Mouse (Mus musculus): ENCODE results near the gene Exph5. TPM values are rescaled to one million over a fixed set of nuclear protein-coding genes. Genes with fewer than 3 reads are reported as not detected.

The Exph5 gene
- polyA plus RNA-seq, 1 experiment, result not detected

DNA sequence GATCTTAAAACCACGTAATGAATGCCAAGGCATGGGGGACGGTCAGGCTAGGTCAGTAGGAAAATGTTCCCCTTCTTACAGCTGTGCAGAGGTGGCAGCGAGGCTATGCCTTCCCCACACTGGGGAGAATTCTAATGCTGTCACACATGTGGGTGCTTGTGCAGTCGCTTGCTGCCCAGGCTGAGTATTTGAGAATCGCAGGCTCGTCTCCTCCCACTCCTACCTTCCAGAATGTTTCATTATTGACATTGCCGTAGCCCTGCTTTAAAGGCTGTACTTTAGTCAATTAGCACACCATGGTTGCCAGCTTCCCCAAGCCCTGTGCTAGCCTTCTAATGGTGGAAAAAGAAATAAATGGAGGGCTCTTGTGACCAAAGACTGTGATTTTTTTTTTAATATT is 6.4 kb downstream of the Exph5 start:
- TF ChIP-seq GATA1 (IDR thresholded peaks at IDR 0.05; ENCODE audit: borderline replicate concordance, low read length) (no peak), FLI1 (IDR thresholded peaks at IDR 0.05; ENCODE audit: low read length) (no peak)

DNA sequence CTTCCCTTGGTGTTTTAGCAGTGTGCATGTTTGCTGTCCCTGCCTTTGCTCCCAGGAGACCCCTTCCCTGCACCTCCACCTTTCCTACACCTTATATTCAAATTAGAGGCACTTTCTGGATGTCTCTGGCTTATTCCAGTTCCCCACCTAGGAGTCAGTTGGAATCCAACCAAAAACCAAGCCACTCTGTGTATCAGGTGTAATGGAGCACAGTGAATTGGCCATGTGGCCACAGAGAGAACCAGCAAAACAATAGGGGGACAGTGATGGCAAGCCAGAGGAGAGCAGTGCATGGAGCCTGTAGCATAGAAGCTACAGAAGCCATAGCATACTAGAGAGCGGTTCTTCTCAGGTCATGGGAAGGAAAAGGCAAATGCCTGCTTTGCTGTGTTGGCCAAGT is 11.5 kb downstream of the Exph5 start:
- no peak overlapping the region for H3K4me3 ChIP-seq (replicated peaks)
- H3K36me3 ChIP-seq (replicated peaks; ENCODE audit: low read length), result no peaks in the 10 kb centered on the region
- no peak for TF ChIP-seq GATA1 (IDR thresholded peaks at IDR 0.05; ENCODE audit: borderline replicate concordance, low read length)
- TF ChIP-seq FLI1 (IDR thresholded peaks at IDR 0.05; ENCODE audit: low read length), result no peak
- H3K9me3 ChIP-seq, result no peaks in the 10 kb centered on the region
- H3K27me3 ChIP-seq (replicated peaks), result peaks cover 25% of the 10 kb centered on the region
- peaks cover under 1% of the 10 kb centered on the region for H3K4me1 ChIP-seq

More for the DNA sequence above, 6.4 kb downstream of the Exph5 start:
- peaks cover 6% of the 10 kb centered on the region for H3K4me1 ChIP-seq
- no peaks in the 10 kb centered on the region for H3K9me3 ChIP-seq
- no peaks in the 10 kb centered on the region for H3K36me3 ChIP-seq (replicated peaks; ENCODE audit: low read length)
- H3K27me3 ChIP-seq (replicated peaks), result peaks cover 6% of the 10 kb centered on the region
- H3K4me3 ChIP-seq (replicated peaks), result peak overlapping the region; percentile 40

DNA sequence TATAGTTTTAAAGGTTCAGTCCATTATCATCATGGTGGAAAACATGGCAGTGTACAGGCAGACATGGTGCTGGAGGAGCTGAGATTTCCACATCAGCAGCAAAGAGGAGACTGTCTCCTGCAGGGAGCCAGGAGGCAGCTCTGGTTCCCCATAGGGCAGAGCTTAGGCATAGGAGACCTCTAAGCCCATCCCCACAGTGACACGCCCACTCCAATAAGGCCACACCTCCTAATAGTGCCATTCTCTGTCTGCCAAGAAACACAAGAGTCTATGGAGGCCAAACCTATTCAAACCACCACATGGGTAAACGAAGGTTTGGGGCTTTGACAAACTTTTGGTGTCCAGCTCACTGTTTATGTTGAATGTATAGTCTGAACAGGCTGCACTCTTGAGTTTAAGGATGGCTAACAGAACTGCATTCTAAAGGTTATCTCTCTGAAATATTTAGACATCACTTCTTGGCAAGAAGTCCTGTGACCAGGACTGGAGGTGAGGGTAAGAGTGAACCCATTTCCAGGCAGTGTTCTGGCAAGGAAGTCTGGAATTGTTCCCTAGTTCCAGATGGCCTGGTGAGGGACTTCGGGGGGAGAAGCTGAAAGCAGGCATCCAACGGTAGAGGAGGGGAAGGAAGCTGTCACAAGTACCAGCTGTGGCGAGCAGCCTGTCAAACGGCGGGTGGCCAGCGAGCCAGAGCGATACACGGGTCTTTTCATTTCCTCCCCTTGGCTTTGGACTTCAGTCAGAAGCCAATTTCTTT is 19.6 kb downstream of the Exph5 start:
- Histone ChIP-seq H3K36me3 (replicated peaks; ENCODE audit: low read length) (no peaks in the 10 kb centered on the region), H3K27me3 (replicated peaks) (peaks cover 27% of the 10 kb centered on the region), H3K9me3 (peaks cover 8% of the 10 kb centered on the region), H3K4me1 (peaks cover 17% of the 10 kb centered on the region), H3K4me3 (replicated peaks) (peak overlapping the region; percentile 80)
- TF ChIP-seq GATA1 (IDR thresholded peaks at IDR 0.05; ENCODE audit: borderline replicate concordance, low read length), result no peak
- no peak for TF ChIP-seq FLI1 (IDR thresholded peaks at IDR 0.05; ENCODE audit: low read length)

DNA sequence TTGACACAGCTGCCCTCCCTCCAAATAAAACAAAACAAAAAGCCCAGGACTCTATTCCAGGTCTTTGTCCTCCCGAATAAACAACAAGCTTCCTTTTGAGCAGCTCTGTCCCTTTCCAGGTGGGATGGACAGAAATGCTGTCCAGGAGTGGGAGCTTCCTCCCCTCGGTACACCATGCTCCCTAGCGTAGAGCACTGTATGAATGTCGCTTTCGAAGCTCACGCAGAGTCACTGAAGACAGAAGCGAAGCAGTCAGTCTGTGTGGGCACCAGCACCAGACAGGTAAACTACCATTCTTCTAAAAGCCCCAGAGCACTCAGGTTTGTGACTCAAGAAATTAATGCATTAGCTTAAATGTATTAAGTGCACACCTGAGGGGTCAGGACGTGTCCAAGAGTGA is 20.2 kb downstream of the Exph5 start:
- peaks cover 17% of the 10 kb centered on the region for H3K4me1 ChIP-seq
- peaks cover 27% of the 10 kb centered on the region for H3K27me3 ChIP-seq (replicated peaks)
- TF ChIP-seq GATA1 (IDR thresholded peaks at IDR 0.05; ENCODE audit: borderline replicate concordance, low read length), result no peak
- no peak for TF ChIP-seq FLI1 (IDR thresholded peaks at IDR 0.05; ENCODE audit: low read length)
- peaks cover 8% of the 10 kb centered on the region for H3K9me3 ChIP-seq
- H3K36me3 ChIP-seq (replicated peaks; ENCODE audit: low read length), result no peaks in the 10 kb centered on the region
- peak overlapping the region; percentile 33 for H3K4me3 ChIP-seq (replicated peaks)

DNA sequence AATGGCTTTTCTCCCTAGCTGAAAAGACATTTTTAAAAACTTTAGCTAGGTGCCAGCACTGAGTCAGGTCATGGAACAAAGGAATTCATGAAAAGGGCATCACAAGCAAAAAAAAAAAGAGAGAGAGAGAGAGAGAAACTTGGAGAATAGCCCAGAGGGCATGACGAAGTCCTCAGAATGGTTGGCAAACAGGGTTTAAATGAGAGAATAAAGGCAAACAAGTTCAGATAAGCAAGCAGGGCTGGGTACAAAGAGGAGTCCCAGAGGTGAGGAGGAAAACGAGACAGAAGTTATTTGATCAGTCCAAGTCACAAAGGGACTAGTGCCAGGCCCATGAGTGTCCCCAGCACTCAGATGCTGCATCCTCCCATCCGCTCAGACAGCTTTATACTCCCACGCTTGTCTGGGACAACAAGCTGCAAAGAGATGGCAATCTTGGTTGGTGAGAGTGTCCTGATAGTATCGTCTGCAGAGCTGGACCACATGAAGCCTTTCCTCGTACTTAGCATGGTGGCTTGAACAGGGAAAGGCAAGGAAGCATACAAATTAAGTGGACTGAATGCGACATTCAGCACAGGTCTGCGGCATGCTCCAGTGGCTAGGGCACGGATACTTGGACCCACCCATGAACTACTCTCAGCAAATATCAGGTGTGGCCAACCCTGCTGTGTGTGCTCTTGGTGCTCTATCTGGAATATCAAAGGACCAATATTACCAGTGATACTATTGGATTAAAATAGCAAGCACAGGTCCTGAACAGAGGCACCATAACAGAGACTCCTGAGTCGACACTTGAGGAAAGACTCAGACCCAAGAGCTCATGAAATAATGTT is 22.2 kb downstream of the Exph5 start:
- H3K36me3 ChIP-seq (replicated peaks; ENCODE audit: low read length), result no peaks in the 10 kb centered on the region
- TF ChIP-seq FLI1 (IDR thresholded peaks at IDR 0.05; ENCODE audit: low read length) (no peak), GATA1 (IDR thresholded peaks at IDR 0.05; ENCODE audit: borderline replicate concordance, low read length) (no peak)
- H3K27me3 ChIP-seq (replicated peaks), result peaks cover 19% of the 10 kb centered on the region
- H3K4me1 ChIP-seq, result peaks cover 17% of the 10 kb centered on the region
- peaks cover 8% of the 10 kb centered on the region for H3K9me3 ChIP-seq
- no peak overlapping the region for H3K4me3 ChIP-seq (replicated peaks)

DNA sequence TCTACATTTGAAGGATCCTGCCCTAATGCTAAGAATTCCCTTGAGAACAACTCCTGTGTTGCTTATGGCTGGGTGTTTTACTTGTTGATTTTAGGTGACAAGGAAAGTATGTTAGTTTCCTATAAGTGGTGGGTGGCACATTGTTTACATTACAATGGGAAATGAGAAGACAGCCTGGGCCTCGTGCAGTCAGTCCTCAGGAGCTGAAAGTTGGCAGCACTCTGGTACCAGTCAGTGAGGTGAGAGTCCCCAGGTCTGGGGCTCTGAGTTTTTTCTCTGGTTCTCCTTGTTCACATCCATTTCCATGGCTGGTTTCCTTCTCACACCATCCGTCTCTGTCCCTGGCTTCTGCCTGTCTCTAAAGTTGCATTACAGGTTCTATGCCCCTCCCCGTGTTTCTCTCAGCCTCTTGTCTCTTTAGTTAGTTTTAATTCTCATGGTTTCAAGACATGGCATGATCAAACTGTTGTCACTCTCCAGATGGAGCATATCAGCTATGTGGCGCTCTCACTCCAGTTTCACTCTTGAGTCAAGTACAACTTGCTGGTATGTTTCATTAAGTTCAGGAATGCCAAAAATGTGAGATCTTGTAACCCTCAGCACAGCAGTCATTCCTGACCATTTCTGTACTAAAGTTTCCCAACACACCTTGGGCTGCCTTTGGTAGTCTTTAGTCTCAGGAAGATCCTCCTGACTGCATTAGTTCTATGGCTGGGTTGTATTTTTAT is 24.1 kb downstream of the Exph5 start:
- no peak for TF ChIP-seq FLI1 (IDR thresholded peaks at IDR 0.05; ENCODE audit: low read length)
- TF ChIP-seq GATA1 (IDR thresholded peaks at IDR 0.05; ENCODE audit: borderline replicate concordance, low read length), result no peak
- no peak overlapping the region for H3K4me3 ChIP-seq (replicated peaks)
- H3K9me3 ChIP-seq, result peaks cover 9% of the 10 kb centered on the region
- H3K36me3 ChIP-seq (replicated peaks; ENCODE audit: low read length), result no peaks in the 10 kb centered on the region
- H3K27me3 ChIP-seq (replicated peaks), result peaks cover 18% of the 10 kb centered on the region
- H3K4me1 ChIP-seq, result peaks cover 21% of the 10 kb centered on the region

DNA sequence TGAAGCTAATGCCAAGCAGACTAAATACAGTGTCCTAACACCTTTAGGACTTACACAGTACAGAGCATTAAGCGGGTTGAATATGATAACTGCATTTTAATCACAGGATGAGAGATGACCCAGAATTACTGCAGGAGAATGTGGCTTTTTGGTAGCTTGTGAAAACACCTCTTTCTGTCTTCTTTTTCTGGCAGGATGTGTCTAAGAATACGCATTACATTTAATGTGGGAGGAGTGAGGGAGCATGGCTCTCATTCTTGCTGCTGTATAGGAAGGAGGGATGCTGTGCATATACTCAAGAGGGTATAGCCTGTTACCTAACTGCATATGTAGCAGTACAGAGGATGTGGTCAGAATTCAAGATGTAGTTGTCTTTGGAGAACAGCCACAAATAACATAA is 26.7 kb downstream of the Exph5 start:
- H3K36me3 ChIP-seq (replicated peaks; ENCODE audit: low read length), result no peaks in the 10 kb centered on the region
- peaks cover 15% of the 10 kb centered on the region for H3K27me3 ChIP-seq (replicated peaks)
- H3K9me3 ChIP-seq, result peaks cover 14% of the 10 kb centered on the region
- H3K4me1 ChIP-seq, result peaks cover 15% of the 10 kb centered on the region
- H3K4me3 ChIP-seq (replicated peaks), result no peak overlapping the region
- TF ChIP-seq FLI1 (IDR thresholded peaks at IDR 0.05; ENCODE audit: low read length) (no peak), GATA1 (IDR thresholded peaks at IDR 0.05; ENCODE audit: borderline replicate concordance, low read length) (no peak)

DNA sequence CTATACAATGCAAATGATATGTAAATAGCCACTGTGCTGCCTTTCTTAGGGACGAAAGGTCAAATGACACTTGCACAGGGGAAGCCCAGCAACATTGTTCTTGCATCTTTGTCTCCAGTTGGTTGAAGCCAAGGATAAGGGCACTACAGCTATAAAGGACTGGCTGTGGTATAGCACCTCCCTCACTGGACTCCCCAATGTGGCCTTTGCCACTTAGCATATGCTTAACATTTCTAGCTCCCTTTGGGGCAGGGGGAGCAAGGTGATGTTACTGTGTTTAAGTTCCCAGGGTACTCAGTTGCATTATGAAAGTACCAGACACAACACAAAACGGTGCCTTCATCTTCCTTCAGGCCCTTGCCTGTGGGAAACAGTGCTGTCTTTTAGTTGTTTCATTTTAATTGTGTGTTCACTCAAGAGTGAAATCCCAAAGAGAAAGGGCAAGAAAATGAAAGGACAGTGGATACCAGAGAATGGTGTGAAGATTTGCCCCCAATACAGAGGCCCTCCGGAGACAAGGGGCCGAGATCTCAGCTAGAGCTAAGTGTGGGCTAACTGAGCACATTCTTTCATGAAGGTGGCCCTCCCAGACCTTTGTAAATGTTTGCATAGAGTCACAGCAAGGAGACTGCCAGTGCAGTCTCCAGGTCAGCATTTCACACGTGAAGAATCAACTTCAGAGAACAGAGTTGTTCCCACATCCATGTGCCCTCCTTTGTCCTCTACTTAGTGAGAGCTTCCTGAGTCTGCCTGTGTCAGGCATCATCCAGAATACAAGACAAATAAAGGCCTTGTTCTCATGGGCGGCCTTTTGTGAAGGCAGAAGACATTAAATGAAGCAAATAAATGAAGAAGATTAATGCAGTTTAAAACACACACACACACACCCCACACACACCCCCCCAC is 28.1 kb downstream of the Exph5 start:
- TF ChIP-seq GATA1 (IDR thresholded peaks at IDR 0.05; ENCODE audit: borderline replicate concordance, low read length), result no peak
- TF ChIP-seq FLI1 (IDR thresholded peaks at IDR 0.05; ENCODE audit: low read length), result no peak
- peaks cover 14% of the 10 kb centered on the region for H3K9me3 ChIP-seq
- H3K4me3 ChIP-seq (replicated peaks), result no peak overlapping the region
- H3K4me1 ChIP-seq, result peaks cover 13% of the 10 kb centered on the region
- no peaks in the 10 kb centered on the region for H3K36me3 ChIP-seq (replicated peaks; ENCODE audit: low read length)
- peaks cover 11% of the 10 kb centered on the region for H3K27me3 ChIP-seq (replicated peaks)

DNA sequence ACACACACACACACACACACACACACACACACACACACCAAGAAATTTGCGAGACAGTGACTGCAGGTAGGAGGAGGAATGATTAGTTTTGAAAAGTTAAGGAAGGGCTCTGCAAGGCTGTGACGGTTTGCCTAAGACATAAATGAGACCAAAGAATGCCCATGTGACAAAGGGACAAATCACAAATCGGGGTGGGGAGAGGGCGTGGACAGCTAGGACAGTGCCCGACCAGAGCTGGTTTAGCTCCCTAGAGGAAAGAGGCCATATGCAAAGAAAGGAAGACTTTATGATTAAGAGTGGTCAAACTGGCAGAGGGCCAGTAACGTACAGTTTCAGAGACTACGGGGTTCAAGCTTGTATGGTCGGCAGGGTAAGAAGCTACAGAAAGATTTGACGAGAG is 28.8 kb downstream of the Exph5 start:
- Histone ChIP-seq H3K9me3 (peaks cover 14% of the 10 kb centered on the region), H3K27me3 (replicated peaks) (peaks cover 11% of the 10 kb centered on the region), H3K36me3 (replicated peaks; ENCODE audit: low read length) (no peaks in the 10 kb centered on the region), H3K4me1 (peaks cover 13% of the 10 kb centered on the region), H3K4me3 (replicated peaks) (no peak overlapping the region)
- TF ChIP-seq FLI1 (IDR thresholded peaks at IDR 0.05; ENCODE audit: low read length) (no peak), GATA1 (IDR thresholded peaks at IDR 0.05; ENCODE audit: borderline replicate concordance, low read length) (no peak)
